Mouse (Mus musculus): Measurements from ENCODE around the gene Kif11.

GRCm38 (mm10) chr19:37333357-37333756 is 42.8 kb upstream of the Kif11 start:
- TF ChIP-seq CTCF (IDR thresholded peaks at IDR 0.05; ENCODE audit: extremely low read depth, insufficient read depth, low read length) (no peak), POLR2A (IDR thresholded peaks at IDR 0.05; ENCODE audit: extremely low read depth, insufficient read depth, low read length) (no peak)

Data from cortical plate, adult 2 months (tissue).